Comparison of ENCODE assay signal across 8 mouse cellular contexts in genomic region chr17:45685171-45686092, GRCm38 (mm10). TPM values are rescaled to one million over a fixed set of nuclear protein-coding genes. Genes with fewer than 3 reads are reported as not detected.
A peak's percentile ranks its signal among the peaks of the same experiment; 100 is the strongest.
DNase-seq lines count a peak whose midpoint lies in the region; ATAC-seq and TF ChIP-seq lines count a peak whose summit lies in the region.

No protein-coding gene starts in this region.

- peak; percentile 42 for ATAC-seq in inflammation-experienced regulatory T-cells, adult 6 months
- ATAC-seq in liver, embryonic 11.5 days (replicated peaks; ENCODE audit: low FRiP score): peak; percentile 53

- no peak for TF ChIP-seq CTCF in thymus, adult 2 months (IDR thresholded peaks at IDR 0.05; ENCODE audit: borderline replicate concordance, control insufficient read depth, extremely low read depth, insufficient read depth, low read length, poor library complexity)

- H3K36me3 ChIP-seq in liver, embryonic 11.5 days (ENCODE audit: control insufficient read depth, insufficient read depth, low read length): no peaks in the 10 kb centered on the region
- no peaks in the 10 kb centered on the region for H3K36me3 ChIP-seq in thymus, adult 2 months (ENCODE audit: control insufficient read depth, insufficient read depth, low read length)

- no peaks in the 10 kb centered on the region for H3K9me3 ChIP-seq in liver, embryonic 11.5 days (ENCODE audit: control insufficient read depth, low read length)

- H3K4me1 ChIP-seq in liver, embryonic 11.5 days (replicated peaks; ENCODE audit: control insufficient read depth, insufficient read depth, low read length): peaks cover 28% of the 10 kb centered on the region
- peaks cover 16% of the 10 kb centered on the region for H3K4me1 ChIP-seq in thymus, adult 2 months (replicated peaks; ENCODE audit: control insufficient read depth, insufficient read depth, low read length)

- WGBS in liver, embryonic 11.5 days: under 1% methylated on average over 58 of the region's 58 CpGs
- 3% methylated on average over 58 of the region's 58 CpGs for WGBS in thymus, adult 2 months

- peak overlapping the region; percentile 98 for H3K4me2 ChIP-seq in liver, embryonic 11.5 days

- H3K27ac ChIP-seq in liver, embryonic 11.5 days (ENCODE audit: low read depth, low read length): peak overlapping the region; percentile 46; the same call in 1 of the 2 replicates
- no peak overlapping the region for H3K27ac ChIP-seq in thymus, adult 2 months (ENCODE audit: control insufficient read depth, insufficient read depth, low read length)

- TF ChIP-seq POLR2A in thymus, adult 2 months (IDR thresholded peaks at IDR 0.05; ENCODE audit: control insufficient read depth, extremely low read depth, insufficient read depth, low read length, poor library complexity): 0 out of 2 replicates have a peak, but pooled peaks have one; percentile 6

- peak overlapping the region; percentile 71 for H3K4me3 ChIP-seq in liver, embryonic 11.5 days (ENCODE audit: low read depth, low read length)
- peak overlapping the region; percentile 78 for H3K4me3 ChIP-seq in thymus, adult 2 months (ENCODE audit: control insufficient read depth, insufficient read depth, low read length)

- H3K27me3 ChIP-seq in liver, embryonic 11.5 days (replicated peaks; ENCODE audit: control insufficient read depth, insufficient read depth, low read length): no peaks in the 10 kb centered on the region
- H3K27me3 ChIP-seq in thymus, adult 2 months (ENCODE audit: control insufficient read depth, insufficient read depth, low read length): no peaks in the 10 kb centered on the region

- H3K9ac ChIP-seq in liver, embryonic 11.5 days (ENCODE audit: low read depth, low read length): peak overlapping the region; percentile 77

- peak; percentile 52 for DNase-seq in ovary, postnatal 36 days (ENCODE audit: low spot score)
- DNase-seq in ovary, adult 18-20 months (ENCODE audit: low spot score): no peak
- DNase-seq in cerebellum, adult 8-10 months: peak; percentile 59
- peak; percentile 49 to 51 for DNase-seq in frontal cortex, postnatal 36 days (ENCODE audit: low spot score in 2 of 2)
- DNase-seq in liver, embryonic 11.5 days (ENCODE audit: low spot score): peak; percentile 67
- DNase-seq in natural killer cell, adult 2 months (ENCODE audit: low spot score in 2 of 2): peak; percentile 21 to 30
- DNase-seq in thymus, adult 2 months: peak; percentile 47

RNA-seq across cellular contexts. Expression of gene Mrpl14, which starts 0.7 kb away (rescaled TPM):
- polyA plus RNA-seq in inflammation-experienced regulatory T-cells, adult 6 months (2017; shearing (Covaris generic)): 10 to 100 TPM; 74.5 to 88.1 (median 87.7) TPM
- 192 and 194 TPM in 2 replicates for polyA plus RNA-seq in liver, embryonic 11.5 days (2014; fragmentation: Nextera tagmentation; extraction: Ambion mirVana)
- polyA plus RNA-seq in thymus, adult 2 months (2012; rRNA removed): 164 and 173 TPM in 2 replicates

RNA-seq across cellular contexts. Expression of gene Tmem63b, which starts 1.3 kb away (rescaled TPM):
- 1 to 10 TPM; 2.0 to 2.7 (median 2.4) TPM for polyA plus RNA-seq in inflammation-experienced regulatory T-cells, adult 6 months (2017; shearing (Covaris generic))
- polyA plus RNA-seq in liver, embryonic 11.5 days (2014; fragmentation: Nextera tagmentation; extraction: Ambion mirVana): 16.0 and 18.0 TPM in 2 replicates
- polyA plus RNA-seq in thymus, adult 2 months (2012; rRNA removed): 119 TPM in 2 replicates

RNA-seq across cellular contexts. Expression of gene Capn11, which starts 26.3 kb away (rescaled TPM):
- polyA plus RNA-seq in inflammation-experienced regulatory T-cells, adult 6 months (2017; shearing (Covaris generic)): not detected
- 0.22 and 0.43 TPM in 2 replicates for polyA plus RNA-seq in liver, embryonic 11.5 days (2014; fragmentation: Nextera tagmentation; extraction: Ambion mirVana)
- 0.09 and 0.11 TPM in 2 replicates for polyA plus RNA-seq in thymus, adult 2 months (2012; rRNA removed)

RNA-seq across cellular contexts. Expression of gene 1600014C23Rik, which starts 48.2 kb away (rescaled TPM):
- polyA plus RNA-seq in inflammation-experienced regulatory T-cells, adult 6 months (2017; shearing (Covaris generic)): not detected
- polyA plus RNA-seq in liver, embryonic 11.5 days (2014; fragmentation: Nextera tagmentation; extraction: Ambion mirVana): not detected in 2 replicates
- not detected in 2 replicates for polyA plus RNA-seq in thymus, adult 2 months (2012; rRNA removed)
